Mouse (Mus musculus): ENCODE measurements at regions not wholly inside any gene's neighbourhood (a gene's known extent, or its start where the extent isn't known, plus 50 kb on each side); places are given as distances from the start of the nearest gene placed in this dataset.

- TF ChIP-seq CTCF (IDR thresholded peaks at IDR 0.05; ENCODE audit: extremely low read depth, insufficient read depth, insufficient read length, insufficient replicate concordance) = no peak
- TF ChIP-seq POLR2A (IDR thresholded peaks at IDR 0.05; ENCODE audit: low read depth, low read length) = no peak
Observed at GRCm38 (mm10) chr19:60120917-60121316, 105.6 kb downstream of the Fam204a start.

Measured in spleen, adult 2 months (tissue).